Mouse (Mus musculus) forebrain, embryonic 12.5 days (tissue): Measurements from ENCODE around the gene Pbld2. TPM values are rescaled to one million over a fixed set of nuclear protein-coding genes. Genes with fewer than 3 reads are reported as not detected.

ENCODE experiments used
- ATAC-seq: fragments of 200-750 bp; cut with Nextera tagmentation; 2 replicates; pipeline ENCODE4 v1.8.0; 2017; ENCODE audit warnings: moderate TSS enrichment; ENCODE audit not compliant: low FRiP score
- H3K27ac ChIP-seq: fragments of 300-500 bp; sonication (generic); 2 replicates; pipeline ENCODE4 v1.5.1; 2016; ENCODE audit warnings: mild to moderate bottlenecking
- H3K27me3 ChIP-seq: fragments of 300-500 bp; sonication (generic); 2 replicates; pipeline ENCODE4 v1.6.1; 2016; ENCODE audit warnings: mild to moderate bottlenecking
- H3K36me3 ChIP-seq: fragments of 300-500 bp; sonication (generic); replicated peaks from 2 replicates; pipeline ENCODE4 v1.6.1; 2016; ENCODE audit warnings: mild to moderate bottlenecking
- H3K4me1 ChIP-seq: fragments of 300-500 bp; sonication (generic); 2 replicates; pipeline ENCODE4 v1.6.1; 2016
- H3K4me2 ChIP-seq: fragments of 300-500 bp; sonication (generic); 2 replicates; pipeline ENCODE4 v1.6.1; 2016; ENCODE audit warnings: mild to moderate bottlenecking, moderate library complexity
- H3K4me3 ChIP-seq: fragments of 300-500 bp; sonication (generic); replicated peaks from 2 replicates; pipeline ENCODE4 v1.5.1; 2016; ENCODE audit warnings: mild to moderate bottlenecking
- H3K9ac ChIP-seq: fragments of 300-500 bp; sonication (generic); 2 replicates; pipeline ENCODE4 v1.6.1; 2016; ENCODE audit warnings: mild to moderate bottlenecking
- H3K9me3 ChIP-seq: fragments of 300-500 bp; sonication (generic); 2 replicates; pipeline ENCODE4 v1.6.1; 2016
- WGBS: fragments of 180-500 bp; shearing (Covaris S2); methylation state at CpG from one replicate; pipeline ENCODE4 v1.1.7; 2016; 5-methylcytosine and 5-hydroxymethylcytosine counted together
- polyA plus RNA-seq: library from polyadenylated mRNA; unstranded; fragments of >200 nt; fragmentation: Nextera tagmentation; extraction: Ambion mirVana; gene quantifications from 2 replicates; pipeline ENCODE4 v1.2.1, GENCODE M21; 2016

Gene Pbld2
- polyA plus RNA-seq, 1 experiment from 2014 or later: 1.1 TPM

GRCm38 (mm10) chr10:63026795-63027160, 2.7 kb downstream of the Pbld2 start:
- Histone ChIP-seq H3K9ac (peak overlapping the region; percentile 38), H3K4me3 (peak overlapping the region; percentile 10; the same call in 1 of the 2 replicates)

GRCm38 (mm10) chr10:63027376-63028161, 3.5 kb downstream of the Pbld2 start:
- Histone ChIP-seq H3K9me3 (no peaks in the 10 kb centered on the region), H3K4me3 (no peak overlapping the region), H3K36me3 (no peaks in the 10 kb centered on the region), H3K4me1 (peaks cover 34% of the 10 kb centered on the region), H3K9ac (no peak overlapping the region), H3K4me2 (peak overlapping the region; percentile 44; the same call in 1 of the 2 replicates), H3K27ac (peak overlapping the region; percentile 100), H3K27me3 (no peaks in the 10 kb centered on the region)
- no peak for ATAC-seq
- WGBS: 92% methylated on average over 10 of the region's 10 CpGs

More at GRCm38 (mm10) chr10:63026795-63027160, 2.7 kb downstream of the Pbld2 start:
- Histone ChIP-seq H3K4me2 (peak overlapping the region; percentile 44), H3K9me3 (no peaks in the 10 kb centered on the region), H3K27ac (peak overlapping the region; percentile 100), H3K27me3 (no peaks in the 10 kb centered on the region), H3K4me1 (peaks cover 37% of the 10 kb centered on the region), H3K36me3 (no peaks in the 10 kb centered on the region)
- no peak for ATAC-seq
- WGBS: 25% methylated on average over 6 of the region's 6 CpGs

GRCm38 (mm10) chr10:63028396-63028795, 4.3 kb downstream of the Pbld2 start:
- H3K9me3 ChIP-seq: no peaks in the 10 kb centered on the region
- H3K27ac ChIP-seq: peak overlapping the region; percentile 74
- H3K4me1 ChIP-seq: peaks cover 34% of the 10 kb centered on the region
- no peak overlapping the region for H3K9ac ChIP-seq
- ATAC-seq: no peak
- H3K4me2 ChIP-seq: no peak overlapping the region
- no peak overlapping the region for H3K4me3 ChIP-seq
- H3K36me3 ChIP-seq: no peaks in the 10 kb centered on the region
- no peaks in the 10 kb centered on the region for H3K27me3 ChIP-seq
- WGBS: 51% methylated on average over 4 of the region's 4 CpGs

- Histone ChIP-seq H3K4me3 (no peak overlapping the region), H3K27ac (no peak overlapping the region), H3K36me3 (no peaks in the 10 kb centered on the region), H3K27me3 (no peaks in the 10 kb centered on the region), H3K9ac (no peak overlapping the region), H3K4me2 (no peak overlapping the region), H3K4me1 (peaks cover 13% of the 10 kb centered on the region), H3K9me3 (no peaks in the 10 kb centered on the region)
- WGBS: 83% methylated on average over 3 of the region's 3 CpGs
- no peak for ATAC-seq
Observed at GRCm38 (mm10) chr10:63032267-63032666, 8.2 kb downstream of the Pbld2 start.

- WGBS: 71% methylated on average over 3 of the region's 3 CpGs
- ATAC-seq: no peak
- Histone ChIP-seq H3K4me2 (no peak overlapping the region), H3K4me3 (no peak overlapping the region), H3K9me3 (no peaks in the 10 kb centered on the region), H3K27me3 (no peaks in the 10 kb centered on the region), H3K27ac (no peak overlapping the region), H3K4me1 (peaks cover 8% of the 10 kb centered on the region), H3K36me3 (no peaks in the 10 kb centered on the region), H3K9ac (no peak overlapping the region)
Observed at GRCm38 (mm10) chr10:63032956-63033355, 8.8 kb downstream of the Pbld2 start.

- Histone ChIP-seq H3K4me3 (no peak overlapping the region), H3K4me1 (no peaks in the 10 kb centered on the region), H3K9me3 (no peaks in the 10 kb centered on the region), H3K36me3 (no peaks in the 10 kb centered on the region), H3K4me2 (no peak overlapping the region), H3K27ac (no peak overlapping the region), H3K27me3 (no peaks in the 10 kb centered on the region), H3K9ac (no peak overlapping the region)
- WGBS: 87% methylated on average over 14 of the region's 14 CpGs
- no peak for ATAC-seq
Observed at GRCm38 (mm10) chr10:63038571-63039320, 14.6 kb downstream of the Pbld2 start.

GRCm38 (mm10) chr10:63039867-63040628, 15.9 kb downstream of the Pbld2 start:
- WGBS: 65% methylated on average over 5 of the region's 5 CpGs
- Histone ChIP-seq H3K4me1 (no peaks in the 10 kb centered on the region), H3K4me3 (no peak overlapping the region), H3K36me3 (no peaks in the 10 kb centered on the region), H3K27ac (no peak overlapping the region), H3K9ac (no peak overlapping the region), H3K27me3 (no peaks in the 10 kb centered on the region), H3K9me3 (no peaks in the 10 kb centered on the region), H3K4me2 (no peak overlapping the region)
- no peak for ATAC-seq

- H3K4me2 ChIP-seq: no peak overlapping the region
- no peaks in the 10 kb centered on the region for H3K9me3 ChIP-seq
- no peak overlapping the region for H3K4me3 ChIP-seq
- H3K4me1 ChIP-seq: no peaks in the 10 kb centered on the region
- no peak overlapping the region for H3K27ac ChIP-seq
- no peak for ATAC-seq
- no peak overlapping the region for H3K9ac ChIP-seq
- H3K27me3 ChIP-seq: no peaks in the 10 kb centered on the region
- 76% methylated on average over 3 of the region's 3 CpGs for WGBS
- H3K36me3 ChIP-seq: no peaks in the 10 kb centered on the region
Observed at GRCm38 (mm10) chr10:63043154-63043553, 19.0 kb downstream of the Pbld2 start.

GRCm38 (mm10) chr10:63047751-63048150, 23.6 kb downstream of the Pbld2 start:
- Histone ChIP-seq H3K4me2 (no peak overlapping the region), H3K9me3 (no peaks in the 10 kb centered on the region), H3K36me3 (no peaks in the 10 kb centered on the region), H3K4me3 (no peak overlapping the region), H3K27ac (no peak overlapping the region), H3K9ac (no peak overlapping the region), H3K27me3 (no peaks in the 10 kb centered on the region), H3K4me1 (no peaks in the 10 kb centered on the region)
- no peak for ATAC-seq
- WGBS: 95% methylated on average over 8 of the region's 8 CpGs

GRCm38 (mm10) chr10:63049106-63049505, 25.0 kb downstream of the Pbld2 start:
- Histone ChIP-seq H3K4me3 (no peak overlapping the region), H3K27ac (no peak overlapping the region), H3K9ac (no peak overlapping the region), H3K27me3 (no peaks in the 10 kb centered on the region), H3K9me3 (no peaks in the 10 kb centered on the region), H3K36me3 (no peaks in the 10 kb centered on the region), H3K4me2 (no peak overlapping the region), H3K4me1 (no peaks in the 10 kb centered on the region)
- WGBS: 78% methylated on average over 2 of the region's 2 CpGs
- no peak for ATAC-seq

DNA sequence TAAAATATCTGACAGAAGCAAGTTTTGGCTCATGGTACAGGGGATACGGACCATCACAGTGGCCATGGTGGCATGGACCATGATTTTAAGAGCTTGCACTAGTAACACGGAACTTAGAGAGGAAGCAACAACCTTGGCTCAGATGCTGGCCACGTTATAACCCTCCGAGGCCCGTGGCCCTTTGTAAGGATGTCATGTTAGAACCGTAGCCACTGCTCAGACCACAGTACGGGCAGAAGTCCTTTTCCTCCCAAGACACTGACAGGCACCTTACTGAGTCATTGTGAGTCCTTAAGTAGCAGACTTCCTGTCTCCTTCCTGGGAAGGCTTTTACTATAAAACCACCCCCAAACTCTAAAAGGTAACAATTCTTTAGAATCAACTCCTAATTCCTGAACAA, 27.2 kb downstream of the Pbld2 start:
- Histone ChIP-seq H3K9me3 (no peaks in the 10 kb centered on the region), H3K9ac (no peak overlapping the region), H3K4me1 (no peaks in the 10 kb centered on the region), H3K27me3 (no peaks in the 10 kb centered on the region), H3K27ac (no peak overlapping the region), H3K4me2 (no peak overlapping the region), H3K4me3 (no peak overlapping the region), H3K36me3 (no peaks in the 10 kb centered on the region)
- 66% methylated on average over 7 of the region's 7 CpGs for WGBS
- no peak for ATAC-seq

DNA sequence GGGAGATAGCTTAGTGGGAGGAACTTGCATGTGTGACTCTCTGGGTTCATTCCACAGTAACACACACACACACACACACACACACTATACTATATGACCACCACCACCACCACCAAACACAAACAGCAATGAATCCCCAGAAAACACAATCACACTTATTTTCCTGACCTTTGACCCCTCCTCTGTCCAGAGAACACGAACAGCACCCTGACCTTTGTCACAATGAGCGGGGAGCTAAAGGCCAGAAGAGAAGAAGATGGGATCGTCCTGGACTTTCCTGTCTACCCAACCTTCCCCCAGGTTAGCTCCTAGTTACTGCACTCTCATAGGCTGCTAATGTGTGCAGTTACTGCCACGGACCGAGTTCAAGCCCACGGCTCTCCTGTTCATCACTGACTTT, 27.9 kb downstream of the Pbld2 start:
- H3K9me3 ChIP-seq: no peaks in the 10 kb centered on the region

More for the DNA sequence above, 27.9 kb downstream of the Pbld2 start:
- 80% methylated on average over 6 of the region's 6 CpGs for WGBS
- no peaks in the 10 kb centered on the region for H3K27me3 ChIP-seq
- no peak overlapping the region for H3K9ac ChIP-seq
- ATAC-seq: no peak
- H3K36me3 ChIP-seq: no peaks in the 10 kb centered on the region
- no peaks in the 10 kb centered on the region for H3K4me1 ChIP-seq
- no peak overlapping the region for H3K4me2 ChIP-seq
- no peak overlapping the region for H3K4me3 ChIP-seq
- H3K27ac ChIP-seq: no peak overlapping the region
